10 mouse cellular contexts compared by ENCODE assay signal in genomic region chr10:127671276-127671675, GRCm38 (mm10). TPM values are rescaled to one million over a fixed set of nuclear protein-coding genes. Genes with fewer than 3 reads are reported as not detected.
A peak's percentile ranks its signal among the peaks of the same experiment; 100 is the strongest.
DNase-seq lines count a peak whose midpoint lies in the region; ATAC-seq and TF ChIP-seq lines count a peak whose summit lies in the region.
"Had no signal": no experiment of that assay in that cellular context is flagged by ENCODE, and none has a peak within 500 bp of the region (broad histone marks: within the 10 kb centered on the region; RNA-seq: fewer than 3 reads in every experiment).

No protein-coding gene starts in this region.

- H3K9me3 ChIP-seq in liver, embryonic 12.5 days (replicated peaks): no peaks in the 10 kb centered on the region
- H3K9me3 ChIP-seq in stomach, postnatal 0 days (ENCODE audit: control insufficient read depth, low read length): no peaks in the 10 kb centered on the region
- H3K9me3 ChIP-seq: embryonic facial prominence, embryonic 13.5 days had no signal

- no peak overlapping the region for H3K27ac ChIP-seq in cerebellum, adult 2 months (ENCODE audit: insufficient read depth, low read length)
- no peak overlapping the region for H3K27ac ChIP-seq in liver, embryonic 12.5 days
- no peak overlapping the region for H3K27ac ChIP-seq in cortical plate, adult 2 months (ENCODE audit: insufficient read depth, low read length)
- no peak overlapping the region for H3K27ac ChIP-seq in stomach, postnatal 0 days (replicated peaks)
- H3K27ac ChIP-seq: embryonic facial prominence, embryonic 13.5 days had no signal

- intact Hi-C loops in heart, postnatal 36 days (cut with DNase I): no loop called here

- ATAC-seq in cerebellum, adult (ENCODE audit: insufficient number of reproducible peaks, low FRiP score, low TSS enrichment): no peak
- ATAC-seq in liver, embryonic 12.5 days: no peak
- no peak for ATAC-seq in stomach, postnatal 0 days (ENCODE audit: low FRiP score, low TSS enrichment)

- H3K4me1 ChIP-seq in cerebellum, adult 2 months (ENCODE audit: control insufficient read depth, insufficient read depth, low read length): peaks cover 6% of the 10 kb centered on the region; the same call in 1 of the 2 replicates
- H3K4me1 ChIP-seq in liver, embryonic 12.5 days: peaks cover 44% of the 10 kb centered on the region
- H3K4me1 ChIP-seq in cortical plate, adult 2 months (ENCODE audit: control insufficient read depth, insufficient read depth, low read length): 0 out of 2 replicates have a peak, but pooled peaks cover 2% of the 10 kb centered on the region
- peaks cover 3% of the 10 kb centered on the region; the same call in 1 of the 2 replicates for H3K4me1 ChIP-seq in stomach, postnatal 0 days (replicated peaks; ENCODE audit: control insufficient read depth, insufficient read depth)

- H3K4me3 ChIP-seq in cerebellum, adult 2 months (replicated peaks; ENCODE audit: insufficient read depth, low read depth, low read length): no peak overlapping the region
- no peak overlapping the region for H3K4me3 ChIP-seq in liver, embryonic 12.5 days
- H3K4me3 ChIP-seq in cortical plate, adult 2 months (ENCODE audit: insufficient read depth, low read length): no peak overlapping the region
- no peak overlapping the region for H3K4me3 ChIP-seq in stomach, postnatal 0 days (ENCODE audit: low read depth, low read length)
- H3K4me3 ChIP-seq: embryonic facial prominence, embryonic 13.5 days had no signal

- no peak for DNase-seq in cerebellum, adult 2 months
- peak; percentile 44 for DNase-seq in liver
- DNase-seq in stomach, postnatal 0 days (ENCODE audit: low spot score): no peak
- no peak for DNase-seq in right cerebral cortex, adult 18-20 months
- no peak for DNase-seq in heart, postnatal 36 days
- DNase-seq: layer of hippocampus, postnatal 36 days had no signal

- no peak overlapping the region for H3K9ac ChIP-seq in liver, embryonic 12.5 days
- H3K9ac ChIP-seq in stomach, postnatal 0 days (ENCODE audit: low read length): no peak overlapping the region
- H3K9ac ChIP-seq: embryonic facial prominence, embryonic 13.5 days had no signal

- no peaks in the 10 kb centered on the region for H3K36me3 ChIP-seq in liver, embryonic 12.5 days
- H3K36me3 ChIP-seq in stomach, postnatal 0 days (ENCODE audit: control insufficient read depth, insufficient read depth, low read length): no peaks in the 10 kb centered on the region
- H3K36me3 ChIP-seq: embryonic facial prominence, embryonic 13.5 days had no signal

- H3K4me2 ChIP-seq in liver, embryonic 12.5 days: no peak overlapping the region
- H3K4me2 ChIP-seq in stomach, postnatal 0 days (replicated peaks; ENCODE audit: low read depth): no peak overlapping the region
- H3K4me2 ChIP-seq: embryonic facial prominence, embryonic 13.5 days had no signal

- no peak for TF ChIP-seq EP300 in stomach, postnatal 0 days (optimal IDR thresholded peaks at IDR 0.05)

- TF ChIP-seq POLR2A in cerebellum, adult 2 months (IDR thresholded peaks at IDR 0.05; ENCODE audit: borderline replicate concordance, insufficient read depth, low read length): no peak
- no peak for TF ChIP-seq POLR2A in cortical plate, adult 2 months (IDR thresholded peaks at IDR 0.05; ENCODE audit: extremely low read depth, insufficient read depth, low read length)

- no peaks in the 10 kb centered on the region for H3K27me3 ChIP-seq in cerebellum, adult 2 months (ENCODE audit: control insufficient read depth, insufficient read depth, low read length)
- H3K27me3 ChIP-seq in liver, embryonic 12.5 days (replicated peaks): peaks cover 35% of the 10 kb centered on the region
- H3K27me3 ChIP-seq in stomach, postnatal 0 days (ENCODE audit: control insufficient read depth, insufficient read depth, low read length): no peaks in the 10 kb centered on the region
- H3K27me3 ChIP-seq: embryonic facial prominence, embryonic 13.5 days had no signal

- 43% methylated on average over 2 of the region's 2 CpGs for WGBS in cerebellum, adult 2 months
- 13% methylated on average over 2 of the region's 2 CpGs for WGBS in liver, embryonic 12.5 days (ENCODE audit: insufficient replicate concordance)
- WGBS in stomach, postnatal 0 days: 46% methylated on average over 2 of the region's 2 CpGs

- TF ChIP-seq CTCF in cerebellum, adult 2 months (IDR thresholded peaks at IDR 0.05; ENCODE audit: borderline replicate concordance, insufficient read depth, low read depth, low read length): peak; percentile 46; the same call in 1 of the 2 replicates
- TF ChIP-seq CTCF in cortical plate, adult 2 months (IDR thresholded peaks at IDR 0.05; ENCODE audit: extremely low read depth, insufficient read depth, low read length): 0 out of 2 replicates have a peak, but pooled peaks have one; percentile 19
- TF ChIP-seq CTCF in stomach, postnatal 0 days (IDR thresholded peaks at IDR 0.05; ENCODE audit: low read depth): peak; percentile 71

RNA-seq across cellular contexts. Expression of gene Nab2, which starts 2.9 kb away (rescaled TPM):
- 59.2 and 69.9 TPM in 2 replicates for polyA plus RNA-seq in cerebellum, adult 2 months (2012; rRNA removed)
- polyA plus RNA-seq in liver, embryonic 12.5 days (2016; fragmentation: Nextera tagmentation; extraction: Ambion mirVana): 2.6 and 3.4 TPM in 2 replicates
- 35.3 and 40.3 TPM in 2 replicates for polyA plus RNA-seq in cortical plate, adult 2 months (2012; rRNA removed)
- 6.8 and 8.9 TPM in 2 replicates for polyA plus RNA-seq in stomach, postnatal 0 days (2015; fragmentation: Nextera tagmentation; extraction: Ambion mirVana)
- 1 to 10 TPM; 5.7 to 8.4 TPM for total RNA-seq in heart, postnatal 36 days (2021)

RNA-seq across cellular contexts. Expression of gene Nemp1, which starts 4.6 kb away (rescaled TPM):
- polyA plus RNA-seq in cerebellum, adult 2 months (2012; rRNA removed): 6.7 and 9.0 TPM in 2 replicates
- 7.0 and 8.0 TPM in 2 replicates for polyA plus RNA-seq in liver, embryonic 12.5 days (2016; fragmentation: Nextera tagmentation; extraction: Ambion mirVana)
- polyA plus RNA-seq in cortical plate, adult 2 months (2012; rRNA removed): 3.8 TPM in 2 replicates
- polyA plus RNA-seq in stomach, postnatal 0 days (2015; fragmentation: Nextera tagmentation; extraction: Ambion mirVana): 4.1 and 4.5 TPM in 2 replicates
- total RNA-seq in heart, postnatal 36 days (2021): 1 to 10 TPM; 2.7 to 4.5 TPM

RNA-seq across cellular contexts. Expression of gene Stat6, which starts 28.5 kb away (rescaled TPM):
- polyA plus RNA-seq in cerebellum, adult 2 months (2012; rRNA removed): 8.7 TPM in 2 replicates
- polyA plus RNA-seq in liver, embryonic 12.5 days (2016; fragmentation: Nextera tagmentation; extraction: Ambion mirVana): 19.2 and 19.4 TPM in 2 replicates
- 11.9 and 12.6 TPM in 2 replicates for polyA plus RNA-seq in cortical plate, adult 2 months (2012; rRNA removed)
- 31.4 and 34.6 TPM in 2 replicates for polyA plus RNA-seq in stomach, postnatal 0 days (2015; fragmentation: Nextera tagmentation; extraction: Ambion mirVana)
- total RNA-seq in heart, postnatal 36 days (2021): 10 to 100 TPM; 42.3 to 46.0 TPM

RNA-seq across cellular contexts. Expression of gene Myo1a, which starts 33.7 kb away (rescaled TPM):
- polyA plus RNA-seq in cerebellum, adult 2 months (2012; rRNA removed): 1.2 and 1.6 TPM in 2 replicates
- 0.06 and 0.13 TPM in 2 replicates for polyA plus RNA-seq in liver, embryonic 12.5 days (2016; fragmentation: Nextera tagmentation; extraction: Ambion mirVana)
- polyA plus RNA-seq in cortical plate, adult 2 months (2012; rRNA removed): 1.3 and 1.7 TPM in 2 replicates
- 39.3 and 42.1 TPM in 2 replicates for polyA plus RNA-seq in stomach, postnatal 0 days (2015; fragmentation: Nextera tagmentation; extraction: Ambion mirVana)
- not detected for total RNA-seq in heart, postnatal 36 days (2021)

RNA-seq across cellular contexts. Expression of gene Lrp1, which starts 50.3 kb away (rescaled TPM):
- 346 and 366 TPM in 2 replicates for polyA plus RNA-seq in cerebellum, adult 2 months (2012; rRNA removed)
- polyA plus RNA-seq in liver, embryonic 12.5 days (2016; fragmentation: Nextera tagmentation; extraction: Ambion mirVana): 22.8 and 26.5 TPM in 2 replicates
- polyA plus RNA-seq in cortical plate, adult 2 months (2012; rRNA removed): 294 and 309 TPM in 2 replicates
- polyA plus RNA-seq in stomach, postnatal 0 days (2015; fragmentation: Nextera tagmentation; extraction: Ambion mirVana): 32.7 and 37.4 TPM in 2 replicates
- total RNA-seq in heart, postnatal 36 days (2021): 10 to 100 TPM; 73.4 to 88.6 TPM

Comparison
In these comparisons a context has a peak if more than half of its experiments do, and no peak if none do; other contexts are left out.
1. CTCF ChIP-seq: peak in every context shown above with its lines; median percentile 71 in stomach, postnatal 0 days; 46 in cerebellum, adult 2 months; 19 in cortical plate, adult 2 months.